Mouse (Mus musculus): ENCODE data around the gene Adamts9. TPM values are rescaled to one million over a fixed set of nuclear protein-coding genes. Genes with fewer than 3 reads are reported as not detected.

The Adamts9 gene
- polyA plus RNA-seq, 1 experiment from 2014 or later = 13.8 TPM

GRCm38 (mm10) chr6:92854873-92855272 lies 88.4 kb downstream of the Adamts9 start:
- H3K27ac ChIP-seq (ENCODE audit: low read length) = peak overlapping the region; percentile 68
- no peak overlapping the region for H3K9ac ChIP-seq (ENCODE audit: low read length)
- 52% methylated on average over 4 of the region's 4 CpGs for WGBS
- H3K4me1 ChIP-seq (replicated peaks; ENCODE audit: control insufficient read depth, insufficient read depth, low read length) = peaks cover 15% of the 10 kb centered on the region
- peak; percentile 80 for ATAC-seq (ENCODE audit: low read depth)
- no peak overlapping the region for H3K4me3 ChIP-seq (ENCODE audit: low read length)
- peaks cover 23% of the 10 kb centered on the region for H3K36me3 ChIP-seq (ENCODE audit: control insufficient read depth, insufficient read depth, low read length)
- H3K9me3 ChIP-seq (ENCODE audit: control insufficient read depth, low read length) = no peaks in the 10 kb centered on the region
- no peaks in the 10 kb centered on the region for H3K27me3 ChIP-seq (ENCODE audit: control insufficient read depth, insufficient read depth, low read depth, low read length)
- H3K4me2 ChIP-seq (ENCODE audit: low read depth, low read length) = no peak overlapping the region

- 37% methylated on average over 5 of the region's 5 CpGs for WGBS
- Histone ChIP-seq H3K9ac (ENCODE audit: low read length) (no peak overlapping the region), H3K4me1 (replicated peaks; ENCODE audit: control insufficient read depth, insufficient read depth, low read length) (peaks cover 10% of the 10 kb centered on the region), H3K27me3 (ENCODE audit: control insufficient read depth, insufficient read depth, low read depth, low read length) (no peaks in the 10 kb centered on the region), H3K9me3 (ENCODE audit: control insufficient read depth, low read length) (no peaks in the 10 kb centered on the region), H3K36me3 (ENCODE audit: control insufficient read depth, insufficient read depth, low read length) (peaks cover 10% of the 10 kb centered on the region), H3K4me3 (ENCODE audit: low read length) (no peak overlapping the region), H3K27ac (ENCODE audit: low read length) (peak overlapping the region; percentile 51), H3K4me2 (ENCODE audit: low read depth, low read length) (no peak overlapping the region)
- peak; percentile 78 for ATAC-seq (ENCODE audit: low read depth)
Observed at GRCm38 (mm10) chr6:92850250-92850649, 93.0 kb downstream of the Adamts9 start.

- 87% methylated on average over 9 of the region's 9 CpGs for WGBS
- H3K36me3 ChIP-seq (ENCODE audit: control insufficient read depth, insufficient read depth, low read length) = peaks cover 10% of the 10 kb centered on the region
- H3K4me3 ChIP-seq (ENCODE audit: low read length) = no peak overlapping the region
- H3K27ac ChIP-seq (ENCODE audit: low read length) = no peak overlapping the region
- no peak overlapping the region for H3K9ac ChIP-seq (ENCODE audit: low read length)
- H3K4me1 ChIP-seq (replicated peaks; ENCODE audit: control insufficient read depth, insufficient read depth, low read length) = peaks cover 5% of the 10 kb centered on the region
- no peaks in the 10 kb centered on the region for H3K27me3 ChIP-seq (ENCODE audit: control insufficient read depth, insufficient read depth, low read depth, low read length)
- no peak for ATAC-seq (ENCODE audit: low read depth)
- no peaks in the 10 kb centered on the region for H3K9me3 ChIP-seq (ENCODE audit: control insufficient read depth, low read length)
- H3K4me2 ChIP-seq (ENCODE audit: low read depth, low read length) = no peak overlapping the region
Observed at GRCm38 (mm10) chr6:92849208-92849607, 94.1 kb downstream of the Adamts9 start.

GRCm38 (mm10) chr6:92846614-92847013 lies 96.7 kb downstream of the Adamts9 start:
- Histone ChIP-seq H3K4me3 (ENCODE audit: low read length) (no peak overlapping the region), H3K27ac (ENCODE audit: low read length) (no peak overlapping the region), H3K36me3 (ENCODE audit: control insufficient read depth, insufficient read depth, low read length) (peaks cover 10% of the 10 kb centered on the region), H3K4me1 (replicated peaks; ENCODE audit: control insufficient read depth, insufficient read depth, low read length) (peaks cover 7% of the 10 kb centered on the region), H3K9me3 (ENCODE audit: control insufficient read depth, low read length) (no peaks in the 10 kb centered on the region), H3K9ac (ENCODE audit: low read length) (no peak overlapping the region), H3K4me2 (ENCODE audit: low read depth, low read length) (no peak overlapping the region), H3K27me3 (ENCODE audit: control insufficient read depth, insufficient read depth, low read depth, low read length) (no peaks in the 10 kb centered on the region)
- ATAC-seq (ENCODE audit: low read depth) = no peak
- WGBS = 51% methylated on average over 4 of the region's 4 CpGs

GRCm38 (mm10) chr6:92845898-92846297 lies 97.4 kb downstream of the Adamts9 start:
- ATAC-seq (ENCODE audit: low read depth) = no peak
- Histone ChIP-seq H3K4me3 (ENCODE audit: low read length) (no peak overlapping the region), H3K4me2 (ENCODE audit: low read depth, low read length) (no peak overlapping the region), H3K36me3 (ENCODE audit: control insufficient read depth, insufficient read depth, low read length) (peaks cover 10% of the 10 kb centered on the region), H3K9ac (ENCODE audit: low read length) (no peak overlapping the region), H3K4me1 (replicated peaks; ENCODE audit: control insufficient read depth, insufficient read depth, low read length) (peaks cover 5% of the 10 kb centered on the region; the same call in 1 of the 2 replicates), H3K27me3 (ENCODE audit: control insufficient read depth, insufficient read depth, low read depth, low read length) (no peaks in the 10 kb centered on the region), H3K9me3 (ENCODE audit: control insufficient read depth, low read length) (no peaks in the 10 kb centered on the region), H3K27ac (ENCODE audit: low read length) (no peak overlapping the region)
- 65% methylated on average over 8 of the region's 8 CpGs for WGBS

DNA sequence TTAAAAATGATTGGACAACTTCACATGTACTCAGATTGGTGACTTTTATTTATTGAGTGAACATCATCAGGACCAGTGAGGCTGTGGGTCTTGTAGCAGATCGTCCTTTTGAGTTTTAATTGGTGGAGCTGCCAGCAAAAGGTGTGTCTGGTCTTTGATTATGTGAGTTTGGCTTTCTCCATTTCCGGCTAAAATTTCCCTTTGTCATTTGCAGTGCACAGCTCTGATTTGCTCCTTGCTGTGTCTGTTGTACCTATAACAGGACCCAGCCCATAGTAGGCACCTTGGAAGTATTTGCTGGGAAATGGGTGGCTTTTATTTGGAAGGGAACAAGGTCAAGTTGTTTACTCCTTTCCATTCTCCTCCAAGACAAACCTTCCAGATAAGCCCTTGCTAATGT lies 99.8 kb downstream of the Adamts9 start:
- no peak for ATAC-seq (ENCODE audit: low read depth)
- 76% methylated on average over 2 of the region's 2 CpGs for WGBS
- Histone ChIP-seq H3K9ac (ENCODE audit: low read length) (no peak overlapping the region), H3K9me3 (ENCODE audit: control insufficient read depth, low read length) (no peaks in the 10 kb centered on the region), H3K4me2 (ENCODE audit: low read depth, low read length) (no peak overlapping the region), H3K36me3 (ENCODE audit: control insufficient read depth, insufficient read depth, low read length) (peaks cover 3% of the 10 kb centered on the region; the same call in 1 of the 2 replicates), H3K4me1 (replicated peaks; ENCODE audit: control insufficient read depth, insufficient read depth, low read length) (0 out of 2 replicates have a peak, but pooled peaks cover 2% of the 10 kb centered on the region), H3K27me3 (ENCODE audit: control insufficient read depth, insufficient read depth, low read depth, low read length) (no peaks in the 10 kb centered on the region), H3K4me3 (ENCODE audit: low read length) (no peak overlapping the region), H3K27ac (ENCODE audit: low read length) (no peak overlapping the region)

- 22% methylated on average over 2 of the region's 2 CpGs for WGBS
- H3K4me2 ChIP-seq (ENCODE audit: low read depth, low read length) = no peak overlapping the region
- H3K4me1 ChIP-seq (replicated peaks; ENCODE audit: control insufficient read depth, insufficient read depth, low read length) = 0 out of 2 replicates have a peak, but pooled peaks cover 2% of the 10 kb centered on the region
- no peak overlapping the region for H3K27ac ChIP-seq (ENCODE audit: low read length)
- no peak overlapping the region for H3K9ac ChIP-seq (ENCODE audit: low read length)
- H3K9me3 ChIP-seq (ENCODE audit: control insufficient read depth, low read length) = no peaks in the 10 kb centered on the region
- no peaks in the 10 kb centered on the region; the same call in 1 of the 2 replicates for H3K36me3 ChIP-seq (ENCODE audit: control insufficient read depth, insufficient read depth, low read length)
- ATAC-seq (ENCODE audit: low read depth) = no peak
- H3K4me3 ChIP-seq (ENCODE audit: low read length) = no peak overlapping the region
- H3K27me3 ChIP-seq (ENCODE audit: control insufficient read depth, insufficient read depth, low read depth, low read length) = no peaks in the 10 kb centered on the region
Observed at GRCm38 (mm10) chr6:92842000-92842399, 101.3 kb downstream of the Adamts9 start.

- no peaks in the 10 kb centered on the region for H3K27me3 ChIP-seq (ENCODE audit: control insufficient read depth, insufficient read depth, low read depth, low read length)
- ATAC-seq (ENCODE audit: low read depth) = no peak
- H3K9ac ChIP-seq (ENCODE audit: low read length) = no peak overlapping the region
- H3K4me3 ChIP-seq (ENCODE audit: low read length) = no peak overlapping the region
- H3K27ac ChIP-seq (ENCODE audit: low read length) = no peak overlapping the region
- 88% methylated on average over 2 of the region's 2 CpGs for WGBS
- H3K4me2 ChIP-seq (ENCODE audit: low read depth, low read length) = no peak overlapping the region
- H3K9me3 ChIP-seq (ENCODE audit: control insufficient read depth, low read length) = no peaks in the 10 kb centered on the region
- H3K36me3 ChIP-seq (ENCODE audit: control insufficient read depth, insufficient read depth, low read length) = peaks cover 10% of the 10 kb centered on the region
- no peaks in the 10 kb centered on the region for H3K4me1 ChIP-seq (replicated peaks; ENCODE audit: control insufficient read depth, insufficient read depth, low read length)
Observed at GRCm38 (mm10) chr6:92831106-92831505, 112.2 kb downstream of the Adamts9 start.

DNA sequence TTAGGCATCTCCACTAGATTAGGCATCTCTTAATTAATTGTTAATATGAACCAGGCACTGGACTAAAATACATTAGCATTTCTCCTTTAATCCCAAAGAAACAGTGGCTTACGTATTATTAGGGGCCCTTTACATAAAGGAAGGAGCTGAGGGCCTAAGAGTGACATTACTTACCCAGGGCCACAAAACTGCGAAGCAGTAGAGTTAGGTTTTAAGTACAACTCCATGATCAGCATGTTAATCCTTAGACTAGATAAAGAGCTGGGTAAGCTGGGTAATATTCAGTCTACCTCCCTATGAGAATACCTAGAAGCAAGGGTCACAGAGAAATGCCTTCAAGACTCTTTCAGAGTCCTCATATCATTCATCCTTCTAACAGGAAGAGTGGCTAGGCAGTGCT lies 114.1 kb downstream of the Adamts9 start:
- H3K4me2 ChIP-seq (ENCODE audit: low read depth, low read length) = no peak overlapping the region
- WGBS = 95% methylated on average over 2 of the region's 2 CpGs

DNA sequence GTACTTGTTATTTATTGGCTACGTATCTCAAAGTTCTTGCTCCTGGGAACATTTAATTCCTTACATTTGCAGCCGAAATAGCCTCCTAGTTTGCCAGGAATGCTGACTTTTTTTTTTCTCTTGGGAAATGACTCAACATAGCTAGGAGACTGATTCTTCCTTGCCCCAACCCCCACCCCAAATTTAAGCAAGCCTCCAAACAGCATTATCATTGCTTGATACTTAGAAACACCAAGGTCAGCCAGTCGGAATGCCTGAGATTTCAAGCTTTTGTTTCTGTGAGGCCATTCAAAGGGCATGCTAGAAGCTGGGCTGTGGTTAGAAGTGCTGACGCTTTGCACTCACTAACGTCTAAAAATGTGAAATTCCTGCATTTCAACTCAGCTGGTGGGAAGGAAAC lies 115.9 kb downstream of the Adamts9 start:
- H3K4me3 ChIP-seq (ENCODE audit: low read length) = no peak overlapping the region
- H3K36me3 ChIP-seq (ENCODE audit: control insufficient read depth, insufficient read depth, low read length) = peaks cover 11% of the 10 kb centered on the region; the same call in 1 of the 2 replicates
- ATAC-seq (ENCODE audit: low read depth) = peak; percentile 38; the same call in 1 of the 2 replicates
- no peak overlapping the region for H3K4me2 ChIP-seq (ENCODE audit: low read depth, low read length)
- 0 out of 2 replicates have a peak overlapping the region, but pooled peaks have one; percentile 10 for H3K27ac ChIP-seq (ENCODE audit: low read length)
- no peaks in the 10 kb centered on the region for H3K27me3 ChIP-seq (ENCODE audit: control insufficient read depth, insufficient read depth, low read depth, low read length)
- 34% methylated on average over 5 of the region's 5 CpGs for WGBS
- no peak overlapping the region for H3K9ac ChIP-seq (ENCODE audit: low read length)
- no peaks in the 10 kb centered on the region for H3K4me1 ChIP-seq (replicated peaks; ENCODE audit: control insufficient read depth, insufficient read depth, low read length)
- no peaks in the 10 kb centered on the region for H3K9me3 ChIP-seq (ENCODE audit: control insufficient read depth, low read length)

More for the DNA sequence above, 114.1 kb downstream of the Adamts9 start:
- Histone ChIP-seq H3K27ac (ENCODE audit: low read length) (no peak overlapping the region), H3K9me3 (ENCODE audit: control insufficient read depth, low read length) (no peaks in the 10 kb centered on the region), H3K4me1 (replicated peaks; ENCODE audit: control insufficient read depth, insufficient read depth, low read length) (no peaks in the 10 kb centered on the region), H3K36me3 (ENCODE audit: control insufficient read depth, insufficient read depth, low read length) (peaks cover 11% of the 10 kb centered on the region), H3K4me3 (ENCODE audit: low read length) (no peak overlapping the region), H3K27me3 (ENCODE audit: control insufficient read depth, insufficient read depth, low read depth, low read length) (no peaks in the 10 kb centered on the region), H3K9ac (ENCODE audit: low read length) (no peak overlapping the region)
- no peak for ATAC-seq (ENCODE audit: low read depth)

All from lung, embryonic 16.5 days (tissue).